Mouse (Mus musculus) kidney, postnatal 14 days (tissue): ENCODE measurements around the gene Tgtp2.
A peak's percentile ranks its signal among the peaks of the same experiment; 100 is the strongest.
"Not testable (repeated sequence)": the region's sequence is repeated elsewhere in the genome, so short reads cannot be mapped to it uniquely, and the experiment has no call there.

Source experiments
- DNase-seq: peaks from one replicate; pipeline ENCODE4 v3.0.0; 2022; ENCODE audit warnings: mixed read lengths

Tgtp2 gene

GRCm38 (mm10) chr11:49063713-49064469, at the start of gene Tgtp2:
Gene Tgtp2, minus strand, starts transcription at chr11:49064206.
- DNase-seq, result not testable (repeated sequence)

- DNase-seq, result no peak
These were observed 48.7 kb upstream of the Tgtp2 start for GRCm38 (mm10) chr11:49112624-49113219.

DNA sequence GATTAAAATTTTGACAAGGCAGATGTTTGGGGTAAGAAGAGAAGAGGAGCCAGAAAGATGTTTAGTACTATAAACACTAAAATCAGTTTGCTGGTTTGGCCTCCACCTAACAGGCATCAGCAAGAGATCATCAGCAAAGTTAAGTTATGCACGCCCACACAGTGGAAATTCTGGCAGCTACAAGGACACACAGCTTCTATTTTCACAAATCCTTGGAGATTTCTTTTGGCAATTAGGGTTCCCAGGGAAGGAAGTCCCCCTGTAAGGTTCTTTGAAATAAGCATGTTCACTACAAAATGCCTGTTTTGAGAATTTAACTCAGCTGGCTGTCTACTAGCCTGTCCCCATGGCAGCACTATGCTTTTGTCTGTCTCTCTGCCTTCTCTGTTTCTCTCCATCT, 47.0 kb upstream of the Tgtp2 start:
- no peak for DNase-seq

DNA sequence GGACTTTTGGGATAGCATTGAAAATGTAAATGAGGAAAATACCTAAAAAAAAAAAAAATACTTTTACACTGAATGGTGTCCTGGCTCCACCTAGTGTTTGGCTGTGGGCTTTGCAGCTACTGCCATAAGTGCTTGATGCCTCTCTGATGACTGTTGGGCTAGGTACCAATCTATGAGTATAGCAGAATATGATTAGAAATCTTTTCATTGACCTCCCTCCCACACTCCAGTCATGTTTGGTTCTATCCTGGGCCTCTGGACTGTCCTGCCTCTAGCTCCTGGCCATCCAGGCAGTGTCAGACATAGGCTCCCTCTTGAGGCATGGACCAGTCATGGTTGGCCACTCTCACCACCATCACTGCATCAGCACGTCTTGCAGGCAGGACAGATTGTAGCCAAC, 44.8 kb upstream of the Tgtp2 start:
- no peak for DNase-seq

DNA sequence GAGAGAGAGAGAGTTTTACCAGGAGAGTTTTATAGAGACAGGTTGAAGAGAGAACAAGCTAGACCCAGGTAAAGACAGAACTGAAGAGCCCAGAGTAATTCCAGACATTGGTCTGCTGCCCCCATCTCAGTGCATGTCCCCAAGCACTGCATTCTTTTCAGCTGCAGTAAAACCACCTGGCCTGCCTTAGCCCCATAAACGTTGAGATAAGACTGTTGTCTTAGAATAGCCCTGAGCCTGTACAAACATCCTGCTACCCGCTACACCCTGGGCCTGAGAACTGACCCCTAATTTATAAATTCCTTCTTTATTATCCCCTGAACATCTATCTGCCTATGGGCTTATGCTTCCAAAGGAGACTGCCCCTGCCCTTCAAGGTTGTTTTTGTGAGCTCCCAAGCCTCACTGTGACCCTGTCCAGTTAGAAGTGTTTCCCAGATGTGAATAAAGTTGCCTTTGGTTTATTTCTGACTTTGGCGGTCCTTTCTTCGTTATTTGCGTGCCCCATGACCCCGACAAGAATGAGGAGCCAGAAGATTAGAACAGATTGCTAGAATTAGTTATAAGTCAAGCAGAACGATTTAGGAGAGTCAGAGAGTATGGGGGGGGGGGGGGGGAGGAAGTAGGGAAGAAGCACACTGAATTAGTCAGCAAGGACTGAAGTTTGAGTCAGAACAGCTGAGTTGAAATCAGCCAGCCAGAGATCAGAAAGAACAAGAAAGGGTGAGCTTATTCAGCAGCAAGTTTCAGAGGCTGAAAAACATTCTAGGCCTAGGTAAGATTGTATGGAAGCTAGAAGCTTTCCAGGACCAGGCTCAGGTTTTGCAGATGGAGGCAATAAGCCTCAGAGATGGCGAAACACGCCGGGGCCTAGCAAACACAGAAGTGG, 43.9 kb upstream of the Tgtp2 start:
- DNase-seq, result no peak

DNA sequence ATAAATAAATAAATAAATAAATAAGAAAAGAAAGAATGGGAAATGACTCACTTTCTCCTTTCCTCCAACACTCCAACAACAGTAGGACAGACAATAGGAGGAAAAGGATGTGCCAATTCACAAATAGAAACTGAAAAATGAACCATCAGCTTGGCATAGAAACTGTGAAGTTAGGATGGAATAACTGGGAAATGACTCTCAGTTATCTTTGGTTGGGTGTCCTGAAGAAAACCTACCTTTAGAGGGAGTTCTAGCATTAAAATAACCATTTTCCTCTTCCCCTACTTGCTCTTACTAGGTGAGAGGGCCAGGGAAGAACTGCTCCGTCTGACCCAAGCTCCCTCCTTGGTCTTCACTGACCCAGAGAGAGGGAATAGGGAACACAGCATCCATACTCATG, 41.7 kb upstream of the Tgtp2 start:
- DNase-seq, result no peak

- peak; percentile 91 for DNase-seq
These were observed 39.2 kb upstream of the Tgtp2 start for GRCm38 (mm10) chr11:49103047-49103693.

DNA sequence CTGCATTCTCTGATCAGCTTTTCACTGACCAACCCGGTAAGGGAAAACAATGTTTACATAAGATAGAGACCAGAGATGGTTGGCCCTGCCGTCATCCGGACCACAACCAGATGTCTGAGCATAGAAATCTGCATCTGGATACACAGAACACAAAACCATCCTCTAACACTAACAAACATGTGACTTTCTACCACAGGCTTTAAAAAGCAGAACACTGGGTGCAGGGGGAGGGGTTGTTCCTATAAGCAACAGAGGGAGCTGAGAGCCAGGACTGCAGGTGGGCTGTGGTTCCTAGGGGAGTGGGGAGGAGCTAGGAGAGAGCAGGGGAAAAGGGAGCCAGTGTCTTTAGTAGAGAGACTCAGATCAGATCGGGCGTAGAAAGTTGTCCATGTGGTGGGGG, 37.5 kb upstream of the Tgtp2 start:
- no peak for DNase-seq

DNA sequence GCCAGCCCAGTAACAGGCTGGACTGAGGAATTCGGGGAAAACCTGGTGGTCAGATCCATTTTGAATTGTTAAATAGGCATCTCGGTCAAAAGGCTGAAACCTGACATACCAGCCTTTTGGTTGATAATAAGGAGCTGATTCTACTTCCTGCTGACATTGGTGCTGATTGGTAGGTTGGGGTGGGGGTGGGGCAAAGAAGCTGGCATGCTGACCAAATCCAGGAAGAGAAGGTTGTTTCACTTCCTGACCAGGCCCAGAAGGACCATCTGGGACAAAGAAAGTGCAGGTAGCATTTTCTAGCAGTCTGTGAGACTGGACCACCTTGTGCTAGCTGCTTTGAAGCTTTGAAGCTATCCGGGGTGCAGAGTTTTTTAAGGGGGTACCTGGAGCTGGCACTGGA, 36.4 kb upstream of the Tgtp2 start:
- no peak for DNase-seq

DNA sequence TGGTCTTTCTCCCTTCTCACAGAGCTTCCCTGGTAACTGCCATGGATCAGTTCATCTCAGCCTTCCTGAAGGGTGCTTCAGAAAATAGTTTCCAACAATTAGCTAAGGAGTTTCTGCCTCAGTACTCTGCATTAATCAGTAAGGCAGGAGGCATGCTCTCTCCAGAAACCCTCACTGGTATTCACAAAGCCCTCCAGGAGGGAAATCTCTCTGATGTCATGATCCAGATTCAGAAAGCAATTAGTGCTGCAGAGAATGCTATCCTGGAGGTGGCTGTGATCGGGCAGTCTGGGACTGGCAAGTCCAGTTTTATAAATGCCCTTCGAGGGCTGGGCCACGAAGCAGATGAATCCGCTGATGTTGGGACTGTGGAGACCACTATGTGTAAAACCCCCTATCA, 31.4 kb upstream of the Tgtp2 start:
- no peak for DNase-seq

GRCm38 (mm10) chr11:49093861-49094660, 30.1 kb upstream of the Tgtp2 start:
- no peak for DNase-seq

DNA sequence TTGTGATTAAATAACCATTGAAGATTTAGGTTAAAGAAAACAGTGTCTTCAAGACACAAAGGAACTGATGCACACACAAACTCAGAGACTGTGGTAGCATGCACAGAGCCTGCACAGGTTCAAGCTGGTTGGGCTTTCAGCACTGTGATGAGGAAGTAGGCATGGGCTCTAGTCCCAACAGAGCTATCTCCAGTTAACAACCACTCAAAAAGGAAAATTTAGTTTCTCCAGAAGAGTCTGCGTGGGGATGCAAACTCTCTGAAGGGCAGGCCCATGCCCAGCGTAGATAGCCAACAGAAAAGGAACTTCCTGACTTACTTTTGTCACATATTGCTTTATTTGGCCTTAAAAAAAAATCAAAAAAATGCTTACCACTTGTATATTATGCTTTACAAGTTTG, 28.8 kb upstream of the Tgtp2 start:
- no peak for DNase-seq

- no peak for DNase-seq
These were observed 28.1 kb upstream of the Tgtp2 start for GRCm38 (mm10) chr11:49092053-49092586.

- DNase-seq, result no peak
These were observed 27.2 kb upstream of the Tgtp2 start for GRCm38 (mm10) chr11:49091171-49091570.

- DNase-seq, result no peak
These were observed 26.5 kb upstream of the Tgtp2 start for GRCm38 (mm10) chr11:49090551-49090950.

GRCm38 (mm10) chr11:49089735-49090507, 25.9 kb upstream of the Tgtp2 start:
- no peak for DNase-seq

DNA sequence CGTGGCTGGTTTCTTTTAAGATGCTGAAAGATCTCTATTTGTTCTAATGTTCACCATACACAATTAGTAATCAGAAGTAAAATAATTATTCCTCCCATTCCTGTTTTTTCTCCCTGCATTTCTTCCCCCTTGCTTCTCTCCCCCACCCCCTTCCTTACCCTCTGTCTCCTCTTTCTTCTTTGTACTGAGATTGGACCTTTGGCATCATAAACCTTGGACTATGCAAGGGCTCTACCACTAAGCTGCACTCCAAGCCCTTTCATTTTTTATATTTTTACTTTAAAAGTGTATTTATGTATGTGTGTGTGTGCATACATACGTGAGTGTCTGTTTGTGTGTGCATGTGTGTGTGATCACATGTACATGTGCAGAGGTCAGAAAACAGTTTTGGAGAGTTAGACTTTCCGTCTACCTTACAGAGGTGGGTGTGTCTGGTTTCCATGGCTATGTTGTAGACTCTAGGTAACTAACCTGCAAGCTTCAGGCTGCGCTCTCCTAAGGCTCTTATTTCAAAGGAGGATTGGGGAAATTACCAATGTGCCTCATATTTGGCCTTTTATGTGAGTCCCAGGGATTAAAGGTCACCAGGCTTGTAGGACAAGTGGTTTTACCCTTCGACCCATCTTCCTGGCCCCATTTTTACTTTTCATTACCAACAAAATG, 25.1 kb upstream of the Tgtp2 start:
- no peak for DNase-seq

- no peak for DNase-seq
These were observed 24.0 kb upstream of the Tgtp2 start for GRCm38 (mm10) chr11:49087830-49088616.

- no peak for DNase-seq
These were observed 22.9 kb upstream of the Tgtp2 start for GRCm38 (mm10) chr11:49086858-49087361.

GRCm38 (mm10) chr11:49084875-49085274, 20.9 kb upstream of the Tgtp2 start:
- DNase-seq, result peak; percentile 47
